Mouse (Mus musculus): ENCODE data around the gene Ten1.

Gene Ten1

DNA sequence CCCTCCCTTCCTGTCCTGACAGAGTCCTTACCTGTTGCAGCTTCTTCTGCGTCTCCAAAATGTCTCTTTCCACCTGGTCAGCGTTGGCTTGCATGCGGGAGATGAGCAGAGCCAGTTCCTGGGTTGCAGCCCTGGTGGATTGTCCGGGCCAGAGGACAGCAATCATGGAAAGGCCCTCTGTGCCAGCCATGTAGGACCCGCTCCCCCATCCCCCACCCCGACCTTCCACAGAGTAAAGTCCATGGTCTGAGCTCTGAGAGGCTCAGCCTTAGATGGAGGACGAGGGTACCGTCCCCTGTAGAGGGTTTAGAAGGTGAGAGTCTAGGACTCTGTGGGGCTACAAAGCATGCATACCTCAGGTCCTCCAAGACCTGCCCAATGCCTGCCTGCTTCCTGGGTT, 36.2 kb downstream of the Ten1 start:
- no peak for DNase-seq (ENCODE audit: low spot score in 2 of 2)

DNA sequence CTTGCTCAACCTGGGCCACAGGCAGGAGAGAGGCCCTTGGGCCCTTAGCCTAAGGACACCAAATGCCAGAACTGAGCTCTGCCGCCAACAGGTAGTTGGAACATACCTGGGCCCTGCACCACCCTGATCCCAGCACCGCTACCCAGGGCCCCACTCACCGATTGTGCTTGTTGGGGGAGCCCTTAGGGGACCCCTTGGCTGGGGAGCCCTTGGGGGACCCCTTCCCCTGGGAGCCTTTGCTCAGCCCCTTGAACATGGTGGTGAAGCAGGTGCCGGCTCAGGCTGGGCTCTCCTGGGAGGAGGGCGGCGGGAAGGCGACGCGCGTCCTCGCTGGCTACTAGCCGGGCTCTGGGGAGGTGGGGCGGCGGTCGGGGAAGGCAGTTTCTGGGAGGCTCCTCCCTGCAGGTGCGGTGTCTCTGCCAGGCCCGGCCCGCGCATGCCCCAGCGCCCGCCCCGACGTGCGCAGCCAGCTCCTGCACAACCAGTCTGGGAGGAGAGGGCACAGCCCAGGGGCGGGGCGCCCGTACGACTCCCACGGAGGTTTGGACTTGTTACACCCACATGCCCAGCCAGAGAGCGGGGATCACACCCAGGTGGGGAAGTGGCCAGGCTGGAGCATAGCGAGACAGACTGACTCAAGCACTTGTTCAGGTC, 39.2 kb downstream of the Ten1 start, which contains the start of gene Evpl:
Gene Evpl, minus strand, starts transcription at position 336 of the 654 bp plus-strand sequence.
- no peak for DNase-seq (ENCODE audit: low spot score in 2 of 2)

DNA sequence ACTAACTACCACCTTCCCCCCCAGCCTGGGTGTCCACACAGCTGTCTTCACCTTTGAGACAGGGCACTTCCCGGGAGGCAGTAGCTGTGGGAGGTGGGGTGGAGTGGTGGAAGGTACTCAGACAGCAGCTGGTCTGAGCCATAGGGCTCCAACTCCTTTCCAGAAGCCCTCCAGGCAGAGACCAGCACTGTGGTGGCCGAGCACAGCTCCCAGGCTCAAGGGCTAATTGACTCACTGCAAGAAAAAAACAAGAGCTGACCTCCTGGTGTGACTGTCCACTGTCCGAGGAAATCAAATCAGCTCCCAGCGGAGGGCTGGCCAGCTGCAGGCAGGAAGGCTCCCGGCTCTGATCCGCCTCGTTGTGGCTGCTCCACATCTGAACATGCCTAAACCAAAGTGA, 41.1 kb downstream of the Ten1 start:
- DNase-seq (ENCODE audit: low spot score in 2 of 2) = no peak

DNA sequence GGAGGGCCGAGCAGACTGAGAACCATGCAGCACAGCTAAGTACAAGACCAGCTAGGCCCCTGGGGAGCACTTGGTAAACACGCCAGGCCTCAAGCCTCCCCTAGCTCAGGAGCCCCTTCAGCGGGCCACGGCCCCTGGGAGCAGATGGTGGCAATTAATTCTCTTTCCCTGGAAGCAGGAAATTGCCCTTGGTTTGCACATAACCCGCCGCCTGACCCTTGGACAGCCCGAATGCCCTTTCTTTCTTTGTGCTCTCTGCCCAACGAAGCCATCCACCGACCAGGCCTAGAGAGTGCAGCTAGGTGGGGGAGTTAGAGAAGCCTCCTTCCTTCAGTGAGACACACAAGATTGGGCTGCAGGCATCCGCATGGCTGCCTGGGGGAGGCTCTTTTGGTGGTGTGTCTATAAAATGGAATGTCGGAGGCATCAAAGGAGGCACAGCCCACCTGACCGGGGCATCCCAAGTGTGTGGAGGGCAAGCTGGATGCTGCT, 43.1 kb downstream of the Ten1 start:
- no peak for DNase-seq (ENCODE audit: low spot score in 2 of 2)

DNA sequence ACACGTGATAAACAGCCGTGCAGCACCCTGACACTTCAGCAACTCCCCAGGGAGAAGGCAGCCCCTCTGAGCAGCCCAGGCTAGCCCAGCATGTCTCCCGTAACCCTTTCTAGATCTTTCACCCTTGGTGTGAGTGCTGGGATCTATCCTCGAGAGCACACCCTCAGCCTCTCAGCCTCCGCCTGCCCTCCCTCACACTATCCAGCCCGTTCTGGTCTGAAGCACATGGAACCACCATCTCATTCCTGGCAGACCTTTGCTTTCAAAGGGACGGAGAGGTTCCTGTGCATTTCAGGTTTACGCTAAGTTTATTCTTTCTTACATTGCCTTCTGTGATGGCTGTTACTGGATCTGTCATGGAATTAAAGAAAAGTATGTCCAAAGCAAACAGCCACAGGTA, 45.9 kb downstream of the Ten1 start:
- no peak for DNase-seq (ENCODE audit: low spot score in 2 of 2)

DNA sequence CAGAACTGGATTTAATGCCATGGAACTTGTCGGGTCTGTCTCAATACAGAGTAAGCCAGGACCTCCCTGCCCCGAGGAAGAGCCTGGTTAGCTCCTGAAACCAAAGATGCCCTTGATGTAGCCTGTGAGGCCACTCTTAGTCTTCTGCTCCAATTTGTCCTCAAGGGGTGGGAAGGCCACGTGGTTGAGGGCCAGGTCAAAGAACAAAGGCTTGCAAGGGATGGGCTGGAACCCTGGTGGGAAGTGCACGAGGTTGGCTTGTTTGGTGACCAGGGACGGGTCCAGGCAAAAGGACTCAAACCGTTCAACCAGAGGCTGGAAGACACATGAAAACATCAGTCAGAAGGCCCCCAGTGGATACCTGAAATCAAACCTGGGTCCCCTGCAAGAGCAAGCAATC, 47.0 kb downstream of the Ten1 start:
- DNase-seq (ENCODE audit: low spot score in 2 of 2) = no peak

DNA sequence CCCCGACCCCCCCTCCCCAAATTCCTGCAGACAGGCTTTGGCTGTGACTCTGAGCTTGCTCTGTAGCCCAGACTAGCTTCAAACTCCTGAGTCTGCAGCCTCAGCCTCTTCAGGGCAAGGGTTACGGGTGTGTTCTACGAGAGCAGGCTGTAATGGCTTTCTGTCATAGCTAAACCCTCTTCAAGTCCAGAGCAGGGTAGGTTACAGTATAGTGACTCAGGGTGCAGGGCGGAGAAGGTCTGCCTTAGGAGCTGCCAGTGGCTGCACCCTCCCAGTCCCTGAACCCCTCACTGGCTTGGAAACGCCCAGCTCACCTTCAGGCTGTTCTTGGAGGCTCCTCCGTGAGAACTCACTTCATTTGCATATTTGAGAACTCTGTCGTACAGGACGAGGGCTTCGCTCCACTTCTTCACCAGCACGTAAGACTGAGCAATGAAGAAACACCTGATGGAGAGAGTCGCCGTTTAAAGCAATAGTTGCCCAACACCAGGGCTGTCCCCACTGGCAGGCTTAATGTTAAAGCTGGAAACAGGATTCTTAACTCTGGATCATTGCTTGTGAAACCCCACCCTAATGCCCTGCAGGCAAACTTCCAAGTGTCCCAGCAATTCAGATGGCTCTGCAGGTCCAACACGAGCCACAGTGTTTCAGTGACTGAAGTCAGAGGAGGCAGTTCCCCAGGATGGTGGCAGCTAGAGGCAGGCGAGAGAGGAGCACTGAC, 49.0 kb downstream of the Ten1 start:
- DNase-seq (ENCODE audit: low spot score in 2 of 2) = no peak

DNA sequence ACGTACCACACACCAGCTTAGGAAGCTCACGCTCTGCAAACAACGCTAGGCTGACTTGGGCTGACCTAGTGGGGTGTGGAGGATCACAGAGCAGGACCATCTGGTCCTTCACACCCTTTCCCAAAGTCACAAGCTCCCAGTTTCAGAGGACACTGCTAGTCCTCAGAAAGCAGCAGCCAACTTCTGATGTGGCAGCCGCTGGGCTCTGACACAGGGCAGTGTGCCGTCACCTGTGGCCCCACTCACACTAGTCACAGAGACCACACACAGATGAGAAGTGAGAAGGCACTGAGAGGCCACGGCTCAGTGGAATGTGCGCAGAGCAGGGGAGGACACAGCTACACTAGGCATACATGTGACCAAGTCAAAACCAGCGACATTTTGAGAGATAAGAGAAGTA, 52.2 kb downstream of the Ten1 start:
- no peak for DNase-seq (ENCODE audit: low spot score in 2 of 2)

DNA sequence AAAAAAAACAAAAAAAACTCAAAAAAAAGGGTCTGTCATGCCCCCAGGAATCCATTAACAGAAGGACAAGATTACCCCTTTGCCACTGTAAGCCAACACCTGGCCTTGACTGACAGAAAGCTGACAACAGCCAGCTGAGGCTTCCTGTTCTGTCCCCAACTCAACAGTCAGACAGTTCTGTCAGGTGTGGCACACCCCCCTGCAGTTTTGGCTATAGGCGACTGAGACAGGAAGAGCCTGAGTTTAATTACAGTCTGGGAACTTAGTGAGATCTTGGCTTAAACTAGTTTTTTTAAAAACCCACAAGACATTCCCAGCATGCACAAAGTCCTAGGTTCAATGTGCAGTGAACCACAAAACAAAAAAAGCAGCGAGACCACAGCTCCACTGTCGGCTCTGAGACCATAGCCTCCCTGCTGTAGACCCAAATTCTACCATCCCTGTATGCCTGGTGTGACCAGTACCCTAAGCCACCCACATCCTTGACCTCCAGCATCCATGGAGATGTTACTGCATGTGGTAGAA, 54.5 kb downstream of the Ten1 start:
- DNase-seq (ENCODE audit: low spot score in 2 of 2) = no peak

DNA sequence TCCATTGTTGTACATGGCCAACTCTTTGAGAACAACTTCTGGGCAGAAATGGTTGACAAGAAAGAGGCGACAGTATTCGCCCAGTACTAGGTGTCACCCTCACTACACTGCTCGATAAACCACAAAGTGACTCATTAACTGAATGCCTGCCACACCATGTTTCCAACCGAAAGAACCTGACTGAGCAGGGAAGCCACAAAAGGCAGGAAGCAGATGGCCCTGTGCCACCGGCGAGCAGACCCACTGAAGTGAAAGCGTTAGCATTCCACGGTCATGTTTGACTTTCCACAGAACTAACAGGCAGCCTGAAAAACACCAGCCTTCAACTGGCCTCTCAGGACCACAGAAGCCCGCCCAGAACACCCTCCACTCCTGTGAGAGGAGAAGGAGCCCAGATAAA, 56.0 kb downstream of the Ten1 start:
- no peak for DNase-seq (ENCODE audit: low spot score in 2 of 2)

DNA sequence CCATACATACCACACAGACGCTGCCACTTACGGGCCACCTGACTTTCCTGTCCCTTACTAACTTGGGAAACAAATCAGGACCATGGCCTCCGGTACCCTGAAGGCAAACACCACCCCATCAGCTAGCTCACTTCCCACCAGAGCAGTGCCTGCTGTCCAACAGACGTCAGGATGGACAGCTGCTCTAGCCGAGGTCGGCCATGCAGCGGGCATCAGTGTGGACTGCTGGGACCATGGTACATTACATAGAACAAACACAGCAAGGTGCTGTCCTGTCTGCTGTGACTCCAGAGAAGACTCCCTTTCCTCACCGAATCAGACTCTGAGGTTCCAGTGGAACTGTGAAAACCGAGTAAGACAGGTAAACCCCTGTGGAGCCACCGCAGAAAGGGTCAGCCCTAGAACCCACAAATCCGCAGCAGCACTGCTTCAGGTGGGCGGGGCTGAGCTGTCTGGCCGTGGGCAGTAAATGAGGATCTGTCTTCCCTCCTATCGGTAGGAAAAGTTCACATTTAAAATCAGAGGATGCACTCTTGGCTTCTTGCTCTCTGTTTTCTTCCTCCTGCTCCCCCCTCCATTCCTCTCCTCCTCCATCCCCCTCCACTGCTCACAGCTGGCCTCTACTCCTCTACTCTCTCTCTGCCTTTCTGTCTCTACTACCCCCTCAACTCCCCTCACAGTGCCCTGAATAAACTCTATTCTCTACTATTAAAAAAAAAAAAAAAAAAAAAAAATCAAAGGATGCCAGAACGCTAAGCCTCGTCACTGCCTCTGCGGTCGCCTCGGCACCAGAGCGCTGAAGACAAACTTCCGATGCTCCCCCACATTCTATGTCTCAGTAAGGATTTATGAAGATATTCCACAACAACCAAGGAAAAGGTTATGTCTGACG, 56.7 kb downstream of the Ten1 start:
- no peak for DNase-seq (ENCODE audit: low spot score in 2 of 2)

DNA sequence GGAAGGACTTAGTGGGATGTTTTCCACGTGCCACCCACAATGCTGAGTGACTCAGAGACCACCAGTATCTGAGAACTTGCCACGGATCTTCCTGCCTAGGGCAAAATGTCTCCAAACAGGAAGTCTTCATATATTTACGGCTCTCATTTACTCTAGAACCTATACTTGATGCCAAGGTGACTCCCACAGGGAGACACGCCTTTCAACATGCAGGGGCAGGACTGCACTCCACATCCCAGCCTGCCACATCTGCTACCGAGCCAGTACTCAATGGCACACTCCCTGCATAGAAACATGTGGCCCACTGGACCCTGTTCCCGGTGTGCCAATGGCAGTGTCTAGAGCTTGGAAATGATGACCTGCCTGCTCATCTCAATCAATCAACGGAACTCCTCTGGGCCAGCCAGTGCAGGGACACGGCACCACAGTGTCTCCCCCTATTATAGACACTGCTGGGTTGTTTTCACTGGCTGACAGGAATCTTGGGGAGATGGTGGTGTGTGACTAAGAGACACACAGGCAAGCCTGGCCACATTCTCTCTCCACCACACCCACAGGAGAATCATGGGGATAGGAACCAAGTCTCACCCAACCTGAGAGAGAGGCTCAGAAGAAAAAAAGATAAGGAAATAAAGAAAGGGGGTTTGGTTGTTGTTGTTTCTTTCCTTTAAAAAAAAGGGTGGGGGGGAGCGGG, 57.5 kb downstream of the Ten1 start:
- no peak for DNase-seq (ENCODE audit: low spot score in 2 of 2)

DNA sequence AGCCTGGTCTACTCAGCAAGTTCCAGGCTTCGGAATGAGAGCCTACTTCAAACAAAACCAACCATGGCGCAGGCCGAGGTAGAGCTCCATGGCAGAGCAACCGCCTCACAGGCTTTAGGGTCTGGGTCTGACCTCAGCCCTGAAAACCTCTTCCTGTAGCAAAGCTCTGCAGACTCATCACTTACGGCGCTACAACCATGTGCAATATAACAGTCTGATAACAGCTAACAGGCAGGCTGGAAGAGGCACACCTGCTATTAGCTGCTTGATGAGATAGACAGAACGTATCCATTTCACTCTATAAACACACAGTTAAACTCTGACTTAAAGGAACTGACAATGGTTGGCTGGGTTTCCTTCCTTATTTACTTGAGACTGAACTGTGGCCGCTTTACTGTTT, 60.8 kb downstream of the Ten1 start:
- DNase-seq (ENCODE audit: low spot score in 2 of 2) = no peak

DNA sequence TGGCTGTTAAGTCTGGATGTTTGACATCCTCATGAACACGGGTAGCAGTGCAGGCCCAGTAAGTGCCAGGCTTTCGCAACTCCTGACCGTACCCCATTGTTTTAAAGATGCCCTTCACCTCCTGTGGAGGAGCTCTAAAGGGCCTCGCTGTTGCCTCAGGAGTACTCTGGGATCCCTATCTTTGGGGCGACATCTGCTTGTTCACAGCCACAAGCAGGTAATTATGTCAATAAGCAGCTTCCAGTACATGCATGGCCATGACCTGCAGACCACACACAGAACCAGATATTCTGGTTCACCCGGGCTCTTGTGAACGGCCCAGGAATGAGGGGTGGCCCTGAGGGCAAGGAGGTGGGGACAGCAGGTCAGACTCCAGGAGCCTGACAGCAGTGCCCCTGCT, 61.6 kb downstream of the Ten1 start:
- no peak for DNase-seq (ENCODE audit: low spot score in 2 of 2)
